Mouse (Mus musculus): Measurements from ENCODE around the gene D430019H16Rik.

The D430019H16Rik gene

DNA sequence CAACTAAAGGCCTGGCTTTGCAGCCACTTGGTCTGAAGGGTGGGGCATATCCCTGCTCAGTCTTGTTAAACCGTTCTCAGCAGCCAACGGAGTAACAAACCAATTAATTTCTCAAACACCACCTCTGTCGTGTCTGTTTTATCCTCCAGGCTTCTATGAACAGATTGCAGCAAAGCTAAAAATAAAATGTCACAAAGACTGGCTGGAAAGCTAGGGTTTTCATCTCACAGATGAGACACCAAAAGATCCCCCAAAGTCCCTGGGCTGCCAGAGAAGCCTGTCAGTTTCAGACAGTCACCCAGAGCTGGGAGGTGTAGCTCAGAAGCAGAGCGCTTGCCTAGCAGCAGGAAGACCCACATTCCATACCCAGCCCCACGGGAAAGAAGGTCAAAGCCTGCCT lies 15.4 kb upstream of the D430019H16Rik start:
- Histone ChIP-seq H3K4me3 (replicated peaks; ENCODE audit: low read length) (no peak overlapping the region), H3K36me3 (ENCODE audit: insufficient read depth, low read length) (no peaks in the 10 kb centered on the region)

DNA sequence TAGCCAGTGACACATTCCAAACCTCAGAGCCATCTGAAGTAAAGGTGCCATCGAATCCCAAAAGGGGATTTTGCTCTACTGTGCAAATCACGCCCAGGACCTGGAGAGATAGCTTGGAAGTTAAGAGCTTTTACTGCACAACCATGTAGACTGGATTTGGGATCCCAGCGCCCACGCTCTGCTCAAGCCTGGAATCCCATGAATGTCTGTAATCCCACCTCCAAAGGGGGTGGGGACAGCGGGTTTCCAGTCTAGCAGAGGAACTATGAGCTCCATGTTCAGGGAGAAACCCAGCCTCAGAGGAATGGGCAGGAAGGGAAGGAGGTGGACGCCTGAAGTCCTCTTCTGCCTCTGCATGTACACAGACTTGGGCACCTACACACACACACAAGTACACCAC lies 13.7 kb upstream of the D430019H16Rik start:
- TF ChIP-seq CTCF (conservative IDR thresholded peaks at IDR 0.05; ENCODE audit: low read length) (no peak), POU5F1 (IDR thresholded peaks at IDR 0.05; ENCODE audit: borderline replicate concordance, low read length) (no peak), NANOG (IDR thresholded peaks at IDR 0.05; ENCODE audit: borderline replicate concordance, low read length) (no peak)
- H3K4me3 ChIP-seq (replicated peaks; ENCODE audit: low read length), result 0 out of 2 replicates have a peak overlapping the region, but pooled peaks have one; percentile 24
- no peaks in the 10 kb centered on the region for H3K27me3 ChIP-seq (ENCODE audit: insufficient read depth, low read length)
- no peaks in the 10 kb centered on the region for H3K36me3 ChIP-seq (ENCODE audit: insufficient read depth, low read length)
- peaks cover 11% of the 10 kb centered on the region for H3K4me1 ChIP-seq (replicated peaks; ENCODE audit: low read depth, low read length)
- no peaks in the 10 kb centered on the region for H3K9me3 ChIP-seq (ENCODE audit: low read length)

More for the DNA sequence above, 15.4 kb upstream of the D430019H16Rik start:
- peaks cover 11% of the 10 kb centered on the region for H3K4me1 ChIP-seq (replicated peaks; ENCODE audit: low read depth, low read length)
- no peak for TF ChIP-seq NANOG (IDR thresholded peaks at IDR 0.05; ENCODE audit: borderline replicate concordance, low read length)
- no peak for TF ChIP-seq CTCF (conservative IDR thresholded peaks at IDR 0.05; ENCODE audit: low read length)
- no peaks in the 10 kb centered on the region for H3K9me3 ChIP-seq (ENCODE audit: low read length)
- no peaks in the 10 kb centered on the region for H3K27me3 ChIP-seq (ENCODE audit: insufficient read depth, low read length)

DNA sequence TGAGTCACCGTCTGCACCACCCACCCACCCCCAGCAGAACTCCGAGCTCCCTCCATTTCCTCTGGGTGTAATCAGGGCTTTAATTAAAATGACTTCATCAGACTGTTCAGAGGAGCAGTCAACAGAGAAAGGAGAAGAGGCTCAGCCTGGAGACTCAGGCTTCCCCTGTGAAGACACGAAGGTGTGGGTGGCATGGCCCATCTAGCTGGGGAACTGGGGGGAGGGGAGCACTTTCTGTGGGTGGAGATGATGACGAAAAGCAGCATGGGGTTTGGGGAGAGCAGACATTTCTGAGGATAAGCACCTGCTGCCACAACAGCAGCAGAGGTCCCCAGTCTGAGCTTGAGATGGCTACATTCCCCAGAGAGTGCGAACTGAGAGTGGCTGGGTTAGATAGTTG lies 10.1 kb upstream of the D430019H16Rik start:
- H3K4me1 ChIP-seq (replicated peaks; ENCODE audit: low read depth, low read length), result peaks cover 11% of the 10 kb centered on the region
- no peak for TF ChIP-seq POU5F1 (IDR thresholded peaks at IDR 0.05; ENCODE audit: borderline replicate concordance, low read length)
- no peak for TF ChIP-seq NANOG (IDR thresholded peaks at IDR 0.05; ENCODE audit: borderline replicate concordance, low read length)
- no peak for TF ChIP-seq CTCF (conservative IDR thresholded peaks at IDR 0.05; ENCODE audit: low read length)
- no peak overlapping the region for H3K4me3 ChIP-seq (replicated peaks; ENCODE audit: low read length)
- H3K36me3 ChIP-seq (ENCODE audit: insufficient read depth, low read length), result no peaks in the 10 kb centered on the region
- H3K9me3 ChIP-seq (ENCODE audit: low read length), result peaks cover 11% of the 10 kb centered on the region; the same call in 1 of the 2 replicates
- H3K27me3 ChIP-seq (ENCODE audit: insufficient read depth, low read length), result no peaks in the 10 kb centered on the region; the same call in 1 of the 2 replicates

DNA sequence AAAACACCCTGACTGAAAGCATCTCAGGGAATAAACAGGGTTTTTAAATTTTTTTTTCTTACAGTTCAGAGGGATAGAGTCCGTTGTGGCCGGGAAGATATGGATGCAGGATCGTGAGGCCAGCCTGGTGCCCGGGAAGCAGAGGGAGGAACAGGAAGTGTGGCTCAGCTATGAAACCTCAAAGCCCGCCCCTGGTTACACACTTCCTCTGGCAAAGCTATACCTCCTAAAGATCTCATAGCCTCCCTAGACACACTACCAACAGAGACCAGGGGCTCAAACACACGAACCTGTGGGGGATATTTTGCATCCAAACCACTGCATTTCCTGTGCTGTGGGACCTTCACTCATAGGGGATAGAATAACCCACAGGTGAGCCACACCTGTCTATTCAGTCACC lies 7.9 kb upstream of the D430019H16Rik start:
- TF ChIP-seq POU5F1 (IDR thresholded peaks at IDR 0.05; ENCODE audit: borderline replicate concordance, low read length) (no peak), NANOG (IDR thresholded peaks at IDR 0.05; ENCODE audit: borderline replicate concordance, low read length) (no peak), CTCF (conservative IDR thresholded peaks at IDR 0.05; ENCODE audit: low read length) (no peak)
- no peak overlapping the region for H3K4me3 ChIP-seq (replicated peaks; ENCODE audit: low read length)
- peaks cover 12% of the 10 kb centered on the region for H3K27me3 ChIP-seq (ENCODE audit: insufficient read depth, low read length)
- peaks cover 11% of the 10 kb centered on the region; the same call in 1 of the 2 replicates for H3K9me3 ChIP-seq (ENCODE audit: low read length)
- no peaks in the 10 kb centered on the region for H3K36me3 ChIP-seq (ENCODE audit: insufficient read depth, low read length)
- no peaks in the 10 kb centered on the region for H3K4me1 ChIP-seq (replicated peaks; ENCODE audit: low read depth, low read length)

DNA sequence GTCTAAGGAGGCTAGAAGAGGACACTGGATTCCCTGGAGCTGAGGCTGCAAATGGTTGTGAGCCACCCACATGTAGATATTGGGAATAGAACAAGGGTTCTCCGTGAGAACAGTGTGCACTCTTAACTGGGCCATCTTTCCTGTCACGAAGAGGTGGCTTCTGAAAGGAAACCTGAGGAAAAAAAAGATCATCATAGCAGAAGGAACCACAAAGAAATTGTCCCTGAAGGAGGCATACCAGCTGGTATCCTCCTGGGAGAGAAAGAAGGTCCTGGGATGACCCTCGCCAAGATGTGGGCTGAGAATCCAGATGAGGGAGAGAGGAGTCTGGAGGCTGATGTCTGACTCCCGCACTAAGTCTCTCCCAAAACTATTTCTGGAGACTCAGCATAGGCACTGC lies 4.4 kb upstream of the D430019H16Rik start:
- Histone ChIP-seq H3K4me1 (replicated peaks; ENCODE audit: low read depth, low read length) (peaks cover 12% of the 10 kb centered on the region), H3K27me3 (ENCODE audit: insufficient read depth, low read length) (peaks cover 23% of the 10 kb centered on the region), H3K9me3 (ENCODE audit: low read length) (peaks cover 11% of the 10 kb centered on the region; the same call in 1 of the 2 replicates), H3K4me3 (replicated peaks; ENCODE audit: low read length) (no peak overlapping the region), H3K36me3 (ENCODE audit: insufficient read depth, low read length) (no peaks in the 10 kb centered on the region)
- TF ChIP-seq CTCF (conservative IDR thresholded peaks at IDR 0.05; ENCODE audit: low read length) (no peak), POU5F1 (IDR thresholded peaks at IDR 0.05; ENCODE audit: borderline replicate concordance, low read length) (no peak), NANOG (IDR thresholded peaks at IDR 0.05; ENCODE audit: borderline replicate concordance, low read length) (no peak)

- Histone ChIP-seq H3K36me3 (ENCODE audit: insufficient read depth, low read length) (no peaks in the 10 kb centered on the region), H3K9me3 (ENCODE audit: low read length) (no peaks in the 10 kb centered on the region), H3K27me3 (ENCODE audit: insufficient read depth, low read length) (peaks cover 53% of the 10 kb centered on the region), H3K4me1 (replicated peaks; ENCODE audit: low read depth, low read length) (peaks cover 31% of the 10 kb centered on the region), H3K4me3 (replicated peaks; ENCODE audit: low read length) (peak overlapping the region; percentile 79)
- TF ChIP-seq CTCF (conservative IDR thresholded peaks at IDR 0.05; ENCODE audit: low read length) (no peak), POU5F1 (IDR thresholded peaks at IDR 0.05; ENCODE audit: borderline replicate concordance, low read length) (no peak), NANOG (IDR thresholded peaks at IDR 0.05; ENCODE audit: borderline replicate concordance, low read length) (no peak)
Measured at GRCm38 (mm10) chr12:105454258-105455062, 804 bp downstream of the D430019H16Rik start.

DNA sequence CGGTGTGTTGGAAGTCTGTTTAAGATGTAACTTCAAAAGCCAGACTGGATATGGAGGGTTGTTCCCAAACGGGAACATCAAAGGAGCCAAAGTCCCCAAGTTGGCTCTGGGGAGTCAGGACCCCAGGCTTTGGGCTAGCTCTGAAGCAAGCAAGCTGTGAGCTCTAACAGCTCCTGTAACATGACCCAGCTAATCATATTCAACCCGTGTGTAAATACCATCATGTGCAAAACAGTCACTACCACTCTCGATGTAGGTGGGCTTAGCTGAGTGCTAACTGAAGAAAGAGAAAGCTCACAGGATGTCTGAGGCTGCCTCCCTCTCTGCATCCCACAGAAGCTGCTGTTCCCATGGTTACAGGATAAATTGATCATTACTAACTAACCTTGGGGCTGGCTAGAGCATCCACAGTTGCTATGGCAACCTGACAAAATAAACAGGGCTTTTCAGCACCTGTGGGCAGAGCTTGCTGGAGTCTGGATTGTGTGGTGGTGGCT lies 1.5 kb downstream of the D430019H16Rik start:
- H3K27me3 ChIP-seq (ENCODE audit: insufficient read depth, low read length), result peaks cover 49% of the 10 kb centered on the region
- TF ChIP-seq POU5F1 (IDR thresholded peaks at IDR 0.05; ENCODE audit: borderline replicate concordance, low read length) (no peak), NANOG (IDR thresholded peaks at IDR 0.05; ENCODE audit: borderline replicate concordance, low read length) (no peak), CTCF (conservative IDR thresholded peaks at IDR 0.05; ENCODE audit: low read length) (no peak)
- no peak overlapping the region for H3K4me3 ChIP-seq (replicated peaks; ENCODE audit: low read length)
- peaks cover 31% of the 10 kb centered on the region for H3K4me1 ChIP-seq (replicated peaks; ENCODE audit: low read depth, low read length)
- H3K9me3 ChIP-seq (ENCODE audit: low read length), result no peaks in the 10 kb centered on the region
- no peaks in the 10 kb centered on the region for H3K36me3 ChIP-seq (ENCODE audit: insufficient read depth, low read length)

DNA sequence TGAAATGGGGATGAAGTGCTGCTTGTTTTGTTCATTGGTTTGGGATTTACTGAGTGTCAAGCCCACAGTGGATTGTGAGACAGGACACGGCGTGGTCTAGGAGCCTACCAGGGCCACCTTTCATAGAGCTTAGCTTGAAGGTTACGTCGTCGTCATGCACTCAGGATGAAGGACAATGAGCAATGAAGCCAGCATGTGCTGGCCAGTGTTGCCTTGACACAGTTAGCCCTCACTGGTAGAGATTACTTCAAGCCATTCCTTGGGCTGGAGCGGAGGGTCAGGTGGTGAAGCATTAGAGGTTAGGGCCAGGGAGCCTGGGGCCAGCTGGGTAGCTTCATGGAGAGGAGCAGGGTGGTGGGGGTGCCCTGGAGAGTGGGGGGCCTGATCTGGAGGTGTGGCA lies 5.1 kb downstream of the D430019H16Rik start:
- Histone ChIP-seq H3K4me3 (replicated peaks; ENCODE audit: low read length) (no peak overlapping the region), H3K9me3 (ENCODE audit: low read length) (no peaks in the 10 kb centered on the region), H3K27me3 (ENCODE audit: insufficient read depth, low read length) (peaks cover 41% of the 10 kb centered on the region), H3K36me3 (ENCODE audit: insufficient read depth, low read length) (no peaks in the 10 kb centered on the region), H3K4me1 (replicated peaks; ENCODE audit: low read depth, low read length) (peaks cover 22% of the 10 kb centered on the region)
- TF ChIP-seq NANOG (IDR thresholded peaks at IDR 0.05; ENCODE audit: borderline replicate concordance, low read length) (no peak), POU5F1 (IDR thresholded peaks at IDR 0.05; ENCODE audit: borderline replicate concordance, low read length) (no peak), CTCF (conservative IDR thresholded peaks at IDR 0.05; ENCODE audit: low read length) (no peak)
